Mouse (Mus musculus) lung, adult 2 months (tissue): ENCODE measurements around the gene Zfp710.

Experiments used
- CTCF ChIP-seq: fragments of 200-500 bp; IDR thresholded peaks from 2 replicates; pipeline ENCODE4 v1.5.1; 2011; ENCODE audit warnings: mild to moderate bottlenecking, low read length, control low read depth; ENCODE audit not compliant: insufficient read depth
- POLR2A ChIP-seq: fragments of 200-500 bp; IDR thresholded peaks from 2 replicates; pipeline ENCODE4 v1.6.1; 2011; ENCODE audit warnings: low read depth, mild to moderate bottlenecking, control low read depth, low read length, borderline replicate concordance; ENCODE audit errors: extremely low read depth

DNA sequence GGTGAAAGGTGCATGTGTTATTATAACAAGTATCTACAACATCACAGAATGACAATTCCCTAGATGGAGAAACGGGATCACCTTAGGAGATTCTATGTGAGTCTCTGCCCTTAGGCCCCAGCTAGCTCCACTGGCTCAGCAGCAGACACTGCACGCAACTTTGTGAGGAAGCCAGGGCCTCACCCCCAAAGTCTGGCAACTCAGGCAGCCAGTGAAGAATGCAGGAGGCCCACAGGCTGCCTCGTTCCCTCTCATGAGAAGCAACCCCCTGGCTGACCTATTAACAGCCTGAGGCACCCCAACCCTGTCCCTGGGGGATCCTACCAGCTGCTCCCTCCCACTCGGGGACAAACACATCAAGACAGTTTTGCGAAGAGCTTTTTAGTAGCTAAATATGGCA, 69.9 kb downstream of the Zfp710 start:
- TF ChIP-seq POLR2A = no peak
- TF ChIP-seq CTCF = no peak
